Mouse (Mus musculus): Measurements from ENCODE around the gene BC049352. TPM values are rescaled to one million over a fixed set of nuclear protein-coding genes. Genes with fewer than 3 reads are reported as not detected.

The BC049352 gene
- total RNA-seq, 1 experiment from 2014 or later = 0.81 TPM

DNA sequence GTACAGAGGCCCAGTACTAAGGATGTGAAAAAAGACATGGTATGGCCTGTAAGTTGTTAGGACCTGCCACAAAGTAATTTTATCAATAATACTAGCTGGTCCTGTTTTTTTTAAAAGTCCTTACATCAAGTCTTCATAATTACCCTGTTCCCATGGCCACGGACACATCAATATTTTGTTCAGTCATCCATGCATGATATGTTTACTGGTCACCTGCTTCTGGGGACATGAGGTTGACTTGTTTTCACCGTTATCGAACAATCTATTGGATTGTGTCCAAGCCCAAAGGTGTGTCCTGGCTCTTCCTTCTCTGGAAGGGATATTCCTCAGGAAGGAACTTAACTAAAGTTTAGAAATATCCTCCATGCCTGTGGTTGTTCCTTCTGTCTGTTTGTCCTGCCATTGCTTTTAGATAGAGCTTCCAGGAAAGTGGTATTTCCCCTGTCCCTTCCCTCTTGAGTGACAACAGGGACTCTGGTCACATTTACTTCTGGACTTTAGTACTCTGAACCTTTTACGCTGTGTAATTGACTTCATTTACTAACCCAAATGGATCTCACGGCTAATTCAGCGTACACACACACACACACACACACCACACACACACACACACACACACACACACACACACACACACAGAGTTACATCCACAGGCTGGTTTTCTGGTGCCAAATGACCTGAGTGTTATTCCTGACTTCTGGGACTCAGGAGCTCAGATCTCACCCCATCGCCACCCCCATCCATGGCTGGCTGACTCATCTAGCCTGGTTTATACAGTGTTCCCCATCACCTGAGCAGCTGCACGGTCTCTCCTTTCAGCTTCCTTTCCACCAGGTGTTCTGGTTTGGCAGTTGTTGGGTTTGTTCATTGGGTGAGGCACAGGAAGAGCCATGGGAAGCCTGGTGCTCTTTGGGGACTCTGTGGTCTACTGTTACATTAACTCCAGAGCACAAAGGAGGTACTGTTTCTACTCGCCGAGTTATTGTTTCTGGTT lies 7.1 kb downstream of the BC049352 start:
- ATAC-seq (ENCODE audit: extremely low read depth, insufficient number of reproducible peaks, low FRiP score, poor library complexity, severe bottlenecking) = no peak

DNA sequence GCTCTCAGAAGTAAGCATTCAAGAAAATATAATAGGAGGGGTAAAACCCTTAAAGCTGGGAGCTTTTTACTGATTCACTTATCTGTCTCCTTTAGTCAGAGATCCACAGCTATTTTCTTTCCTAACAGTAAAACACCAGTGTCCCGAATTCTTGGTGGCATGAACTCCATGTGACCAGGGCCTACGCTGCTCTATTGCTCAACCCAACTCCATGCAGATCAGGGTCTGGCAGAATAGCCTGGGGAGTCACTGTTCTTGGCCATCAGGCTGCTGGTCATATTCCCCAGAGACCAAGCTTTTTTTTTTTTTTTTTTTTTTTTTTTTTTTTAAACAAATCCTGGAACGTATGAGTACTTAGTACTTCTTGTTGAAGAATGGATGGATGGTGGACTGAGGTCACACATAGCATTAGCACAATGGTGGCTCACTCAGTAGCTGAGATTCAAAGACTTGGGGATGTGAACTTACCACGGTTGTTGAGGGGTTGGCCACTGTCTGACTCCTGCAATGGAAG lies 7.9 kb downstream of the BC049352 start:
- no peak for ATAC-seq (ENCODE audit: extremely low read depth, insufficient number of reproducible peaks, low FRiP score, poor library complexity, severe bottlenecking)

- ATAC-seq (ENCODE audit: extremely low read depth, insufficient number of reproducible peaks, low FRiP score, poor library complexity, severe bottlenecking) = no peak
These were observed 13.7 kb downstream of the BC049352 start for GRCm38 (mm10) chr9:45195468-45195867.

GRCm38 (mm10) chr9:45196125-45196830 lies 14.5 kb downstream of the BC049352 start:
- ATAC-seq (ENCODE audit: extremely low read depth, insufficient number of reproducible peaks, low FRiP score, poor library complexity, severe bottlenecking) = no peak

DNA sequence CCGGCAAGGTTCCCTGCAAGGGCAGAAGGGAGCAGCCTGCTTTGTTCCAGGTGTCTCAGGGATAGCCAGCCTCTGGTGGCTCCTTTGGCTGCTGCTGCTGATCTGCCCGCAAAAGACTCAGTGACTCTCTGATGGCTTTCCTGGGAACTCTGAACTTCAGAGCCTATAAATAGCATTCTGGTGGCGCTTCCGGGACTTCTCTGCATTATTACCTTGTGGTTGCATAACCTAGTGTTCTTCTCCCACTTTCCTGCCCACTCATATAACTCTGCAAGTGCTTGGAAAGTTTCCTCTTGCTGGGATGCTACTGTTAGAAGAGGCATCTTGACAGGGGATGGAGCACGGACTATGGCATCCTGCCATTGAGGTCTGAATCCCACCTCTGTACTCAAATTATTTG lies 15.7 kb downstream of the BC049352 start:
- no peak for ATAC-seq (ENCODE audit: extremely low read depth, insufficient number of reproducible peaks, low FRiP score, poor library complexity, severe bottlenecking)

DNA sequence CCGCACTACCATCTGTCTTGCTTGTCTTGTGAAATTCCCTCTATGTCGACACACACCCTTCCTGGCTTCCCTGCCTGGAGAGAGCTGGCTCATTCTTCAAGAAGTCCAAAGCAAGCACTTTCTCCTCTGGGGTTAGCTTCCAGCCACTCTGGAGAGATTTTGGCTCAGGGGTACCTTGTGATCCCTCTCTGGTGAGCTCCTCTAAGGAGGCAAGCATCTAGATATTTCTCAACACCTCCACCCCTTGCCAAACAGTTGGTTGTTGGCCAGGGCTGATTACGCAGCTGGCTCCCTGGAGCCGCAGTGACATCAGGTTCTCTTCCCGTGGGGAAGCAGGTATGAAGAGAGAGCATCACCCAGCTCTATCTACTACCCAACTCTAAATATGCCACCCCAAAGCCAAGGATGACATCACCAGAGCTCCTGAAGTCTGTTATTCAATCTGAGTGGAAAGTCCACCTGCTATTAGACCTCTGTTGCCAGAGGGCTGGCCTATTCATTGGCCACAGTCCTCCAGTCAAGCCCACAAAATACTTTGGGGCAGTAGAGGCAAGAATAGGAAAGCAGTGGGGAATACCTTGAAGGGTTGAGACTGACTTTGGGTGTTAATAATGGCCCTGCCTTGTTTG lies 19.6 kb downstream of the BC049352 start:
- ATAC-seq (ENCODE audit: extremely low read depth, insufficient number of reproducible peaks, low FRiP score, poor library complexity, severe bottlenecking) = no peak

DNA sequence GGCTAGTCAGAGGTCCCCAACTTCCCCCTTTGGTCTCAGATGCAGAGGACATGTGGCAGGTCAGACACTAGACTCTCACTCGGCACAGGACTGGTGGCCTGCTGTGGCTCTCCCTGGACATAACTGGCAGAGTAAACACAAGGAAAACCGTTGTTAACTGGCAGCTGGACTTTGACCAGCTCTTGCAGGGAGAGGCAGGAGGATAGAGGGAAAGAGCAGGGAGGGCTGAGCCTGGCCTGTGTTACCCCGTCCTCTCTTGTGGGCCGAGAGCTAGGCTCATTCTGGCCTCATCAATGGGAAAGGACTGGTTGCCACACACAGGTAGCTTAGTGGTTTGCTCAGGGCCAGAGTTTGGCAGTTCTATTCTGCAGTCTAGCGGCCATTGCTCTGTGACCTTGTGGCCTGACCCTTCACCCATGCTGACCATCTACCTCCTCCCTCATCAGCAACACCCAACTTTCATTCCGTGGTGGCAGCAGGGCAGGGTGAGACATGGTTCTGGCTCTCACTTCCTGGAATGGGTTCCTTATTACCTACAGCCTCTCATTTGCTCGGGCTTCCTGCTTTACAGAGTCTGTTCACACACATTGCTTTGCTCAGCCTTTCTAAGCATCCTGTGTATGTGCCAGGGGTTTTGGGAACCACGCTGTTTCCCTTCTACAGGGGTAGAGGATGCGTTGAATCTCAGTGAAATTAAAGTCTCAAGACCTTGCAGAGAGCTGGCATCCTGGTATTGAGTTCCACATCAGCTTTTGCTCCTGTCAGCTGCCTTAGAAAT lies 20.4 kb downstream of the BC049352 start:
- no peak for ATAC-seq (ENCODE audit: extremely low read depth, insufficient number of reproducible peaks, low FRiP score, poor library complexity, severe bottlenecking)

DNA sequence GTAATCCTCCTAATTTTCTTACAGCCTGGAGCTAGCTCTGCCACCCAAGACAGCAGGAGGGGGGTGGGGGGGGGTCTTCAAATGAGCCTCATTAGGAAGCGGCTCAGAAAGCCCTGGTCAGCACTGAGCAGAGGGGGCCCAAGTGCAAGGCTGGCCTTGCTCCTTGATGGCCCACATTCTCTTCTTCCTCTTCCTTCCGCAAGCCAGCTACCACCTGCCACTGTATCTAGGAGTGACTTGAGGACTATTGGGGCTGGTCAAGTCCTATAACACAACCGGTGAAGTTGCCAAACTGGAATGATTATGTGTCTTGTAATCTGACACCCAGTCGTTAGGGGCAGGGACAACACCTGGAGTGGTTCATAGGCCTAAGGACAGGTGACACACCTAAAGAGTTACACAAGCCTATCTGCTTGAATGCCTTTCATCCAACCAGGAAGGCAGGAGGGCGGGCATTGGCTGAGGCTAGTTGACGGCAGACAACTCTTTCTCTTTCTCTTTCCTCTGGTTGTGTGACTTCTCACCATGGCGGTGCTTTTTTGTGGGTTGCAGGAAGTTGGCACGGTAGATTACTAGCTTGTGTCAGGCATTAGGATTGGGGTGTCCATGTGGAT lies 22.1 kb downstream of the BC049352 start, which contains the start of gene Tmprss4:
Gene Tmprss4, minus strand, starts transcription at position 296 of the 614 bp plus-strand sequence.
- ATAC-seq (ENCODE audit: extremely low read depth, insufficient number of reproducible peaks, low FRiP score, poor library complexity, severe bottlenecking) = no peak

DNA sequence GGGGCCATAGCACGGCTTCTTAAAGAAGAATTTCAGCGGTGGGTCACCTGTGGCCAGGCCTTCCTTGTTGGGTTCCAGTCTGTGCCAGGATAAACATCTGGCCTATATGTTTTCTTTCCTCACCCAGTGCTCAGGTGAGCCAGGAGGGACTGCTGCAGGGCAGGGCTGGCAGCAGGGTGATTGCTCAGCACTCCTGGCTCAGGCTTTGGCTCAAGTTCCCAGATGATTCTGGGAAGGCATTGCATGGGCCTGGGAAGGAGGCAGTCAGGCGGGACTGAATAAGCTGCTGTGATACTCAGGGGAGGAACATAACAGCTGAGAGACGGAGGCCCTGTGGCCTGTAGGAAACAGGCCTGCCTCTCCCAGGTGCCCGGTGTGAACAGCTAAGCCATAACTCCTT lies 23.3 kb downstream of the BC049352 start:
- no peak for ATAC-seq (ENCODE audit: extremely low read depth, insufficient number of reproducible peaks, low FRiP score, poor library complexity, severe bottlenecking)

DNA sequence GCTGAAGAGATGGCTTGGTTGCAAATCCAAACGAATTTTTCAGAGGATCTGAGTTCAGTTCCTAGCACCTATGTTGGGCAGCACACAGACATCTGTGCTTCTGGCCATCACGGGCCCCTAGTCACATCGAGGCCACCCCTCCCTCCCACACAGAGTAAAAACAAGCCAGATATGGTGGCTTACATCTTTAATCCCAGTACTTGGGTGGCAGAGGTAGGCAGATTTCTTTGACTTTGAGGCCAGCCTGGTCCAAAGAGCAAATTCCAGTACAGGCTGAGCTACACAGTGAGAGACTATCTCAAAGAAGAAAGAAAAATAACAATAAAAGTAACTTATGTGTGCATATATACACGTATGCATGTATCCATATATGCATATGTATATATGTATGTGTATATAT lies 24.3 kb downstream of the BC049352 start:
- ATAC-seq (ENCODE audit: extremely low read depth, insufficient number of reproducible peaks, low FRiP score, poor library complexity, severe bottlenecking) = no peak

GRCm38 (mm10) chr9:45207015-45207743 lies 25.4 kb downstream of the BC049352 start:
- ATAC-seq (ENCODE audit: extremely low read depth, insufficient number of reproducible peaks, low FRiP score, poor library complexity, severe bottlenecking) = no peak

- no peak for ATAC-seq (ENCODE audit: extremely low read depth, insufficient number of reproducible peaks, low FRiP score, poor library complexity, severe bottlenecking)
These were observed 30.2 kb downstream of the BC049352 start for GRCm38 (mm10) chr9:45212001-45212400.

DNA sequence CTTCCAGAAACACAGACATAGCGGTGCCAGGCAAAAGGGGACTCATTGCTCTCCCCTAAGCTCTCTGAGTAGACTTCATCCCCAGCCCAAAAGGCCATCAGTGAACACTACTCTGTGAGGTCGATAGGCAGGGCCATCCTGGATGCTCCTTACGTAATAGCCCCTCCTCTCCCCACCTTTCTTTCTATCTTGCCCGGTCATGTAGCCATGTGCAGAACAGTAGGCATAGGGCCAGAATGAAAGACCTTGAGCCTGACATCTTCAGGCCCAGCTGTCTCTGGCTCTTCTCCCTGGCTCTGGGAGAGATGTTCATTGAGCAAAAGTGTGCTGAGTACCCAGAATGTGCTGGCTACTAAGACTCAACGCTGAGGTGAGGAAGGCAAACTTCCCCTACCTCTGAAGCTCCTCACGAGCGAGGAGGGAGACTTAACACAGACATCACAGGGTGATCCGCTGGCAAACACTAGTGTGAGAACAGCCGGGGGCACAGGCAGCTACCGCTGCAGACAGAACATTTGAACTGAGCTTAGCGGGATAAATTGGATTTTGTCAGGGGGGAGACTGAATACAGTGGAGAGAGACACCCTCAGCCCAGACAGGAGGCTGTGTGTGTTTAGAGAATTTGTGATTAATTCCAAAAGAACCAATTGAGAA lies 33.8 kb downstream of the BC049352 start:
- no peak for ATAC-seq (ENCODE audit: extremely low read depth, insufficient number of reproducible peaks, low FRiP score, poor library complexity, severe bottlenecking)

DNA sequence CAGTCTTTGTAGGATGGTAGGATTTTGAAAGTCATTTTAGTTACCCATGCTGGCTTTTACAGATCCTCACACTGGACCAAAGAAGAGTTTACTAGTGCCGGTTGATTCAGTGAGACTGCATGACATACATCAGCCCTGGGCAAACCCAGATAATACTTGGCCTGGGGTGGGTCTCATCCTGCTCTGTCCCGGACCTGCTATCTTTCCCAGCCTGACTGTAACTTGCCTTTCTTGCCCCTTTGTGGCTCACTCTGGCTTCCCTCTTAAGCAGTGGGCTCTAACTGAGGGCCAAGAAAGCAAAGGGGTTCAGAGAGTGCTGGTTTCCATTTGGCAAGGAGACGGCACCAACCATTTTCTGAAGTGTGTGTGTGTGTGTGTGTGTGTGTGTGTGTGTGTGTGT lies 37.8 kb downstream of the BC049352 start:
- no peak for ATAC-seq (ENCODE audit: extremely low read depth, insufficient number of reproducible peaks, low FRiP score, poor library complexity, severe bottlenecking)

GRCm38 (mm10) chr9:45221567-45221966 lies 39.8 kb downstream of the BC049352 start:
- peak; percentile 85 for ATAC-seq (ENCODE audit: extremely low read depth, insufficient number of reproducible peaks, low FRiP score, poor library complexity, severe bottlenecking)

- ATAC-seq (ENCODE audit: extremely low read depth, insufficient number of reproducible peaks, low FRiP score, poor library complexity, severe bottlenecking) = no peak
These were observed 47.6 kb downstream of the BC049352 start for GRCm38 (mm10) chr9:45229359-45229758.

DNA sequence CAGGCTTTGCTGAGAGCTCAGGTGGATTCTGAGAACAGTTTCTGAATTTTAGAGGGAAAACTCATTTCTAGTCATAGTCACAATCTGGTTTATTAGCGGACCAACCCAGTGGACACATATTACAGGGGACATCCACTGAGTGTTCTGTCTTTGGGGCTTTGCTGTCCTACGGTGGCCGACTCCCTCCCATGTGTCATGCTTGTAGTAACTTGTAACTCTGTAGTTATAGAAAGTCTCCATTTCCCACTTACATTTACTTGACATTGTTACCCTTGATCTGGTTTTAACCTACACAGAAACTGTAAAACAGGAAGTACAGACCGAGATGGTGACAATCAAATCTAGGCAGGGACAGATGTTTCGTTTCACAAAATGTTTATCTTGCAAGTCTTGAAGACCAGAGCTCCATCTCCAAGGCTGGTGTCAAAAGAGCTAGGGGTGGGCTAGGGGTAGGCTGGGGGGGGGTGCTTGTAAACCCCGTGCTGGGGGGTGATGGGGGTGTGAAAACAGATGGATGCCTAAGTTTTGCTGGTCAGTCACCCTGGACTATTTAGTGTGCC lies 53.9 kb downstream of the BC049352 start:
- ATAC-seq (ENCODE audit: extremely low read depth, insufficient number of reproducible peaks, low FRiP score, poor library complexity, severe bottlenecking) = peak; percentile 44

Data from neutrophil, adult 5-6 weeks (primary cell).